Mouse (Mus musculus) adrenal gland, adult (tissue): ENCODE data around the gene Dixdc1.
"Not testable (repeated sequence)": the region's sequence is repeated elsewhere in the genome, so short reads cannot be mapped to it uniquely, and the experiment has no call there.

Source experiments
- DNase-seq, 2 experiments: peaks; one replicate each; pipeline ENCODE4 v3.0.0; 2022 to 2023; ENCODE audit warnings: low spot score in 1 of 2; ENCODE audit not compliant: inconsistent age in 2 of 2

The Dixdc1 gene

DNA sequence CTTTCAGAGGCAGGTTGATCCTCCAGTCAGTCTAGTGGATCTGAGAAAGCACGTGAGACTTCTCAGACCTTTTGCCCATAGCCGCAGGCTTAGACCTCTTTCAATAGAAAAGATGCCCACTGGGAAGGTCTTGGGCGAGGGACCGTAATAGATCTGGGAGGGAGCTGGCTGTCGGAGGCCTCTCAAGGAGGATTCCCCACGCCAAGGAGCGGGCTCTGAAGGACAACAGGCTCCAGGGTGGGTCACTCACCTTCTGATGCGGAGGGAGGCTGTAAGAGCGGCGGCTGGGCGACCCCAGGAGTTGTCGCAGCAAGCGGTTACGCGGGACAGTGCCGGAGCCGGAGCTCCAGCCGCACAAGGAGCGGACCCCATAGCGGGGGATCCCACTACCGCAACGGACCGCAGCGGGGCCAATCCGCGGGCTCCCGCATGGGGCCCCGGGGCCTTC, 80.4 kb downstream of the Dixdc1 start:
- no peak for DNase-seq

DNA sequence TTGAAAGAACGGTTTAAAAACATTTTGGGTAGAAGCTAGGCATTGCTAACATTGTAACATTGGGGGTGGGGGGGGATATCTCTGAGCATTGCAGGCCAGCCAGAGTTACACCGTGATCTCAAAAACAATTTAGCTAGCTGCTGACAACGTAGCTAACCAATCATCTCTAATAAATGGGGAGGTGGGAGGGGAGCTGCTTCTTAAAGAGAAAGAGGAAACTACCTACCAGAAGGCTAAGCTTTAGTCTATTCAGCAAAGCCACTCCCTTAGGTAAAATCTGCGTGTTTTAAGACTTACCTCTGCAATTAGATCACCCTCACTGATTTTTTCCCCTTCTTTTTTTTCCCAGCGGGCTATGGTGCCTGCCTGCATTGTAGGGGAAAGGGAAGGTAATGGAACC, 80.9 kb downstream of the Dixdc1 start:
- no peak for DNase-seq

- no peak for DNase-seq
Measured at GRCm38 (mm10) chr9:50650503-50650902, 88.8 kb downstream of the Dixdc1 start.

GRCm38 (mm10) chr9:50646826-50647370, 92.4 kb downstream of the Dixdc1 start:
- DNase-seq: no peak

GRCm38 (mm10) chr9:50634270-50634669, 105.0 kb downstream of the Dixdc1 start:
- DNase-seq: no peak

DNA sequence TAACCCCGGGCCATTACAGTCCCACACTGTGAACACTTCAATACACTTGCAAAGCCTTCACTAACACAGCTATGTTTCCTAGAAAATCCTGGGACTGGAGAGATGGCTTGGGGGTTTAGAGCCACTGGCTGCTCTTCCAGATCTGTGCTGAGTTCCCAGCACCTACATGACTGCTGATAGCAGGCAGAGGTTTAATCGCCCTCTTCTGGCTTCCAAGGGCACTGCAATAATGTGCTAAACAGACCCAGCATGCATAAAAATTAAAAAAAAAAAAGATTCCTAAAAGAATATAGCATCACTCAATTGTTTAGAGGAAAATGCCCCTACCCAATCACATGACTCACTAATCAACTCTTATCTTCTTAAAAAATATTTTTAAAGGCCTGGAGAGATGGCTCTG, 106.3 kb downstream of the Dixdc1 start:
- DNase-seq: no peak

- no peak for DNase-seq
Measured at GRCm38 (mm10) chr9:50632016-50632688, 107.2 kb downstream of the Dixdc1 start.

DNA sequence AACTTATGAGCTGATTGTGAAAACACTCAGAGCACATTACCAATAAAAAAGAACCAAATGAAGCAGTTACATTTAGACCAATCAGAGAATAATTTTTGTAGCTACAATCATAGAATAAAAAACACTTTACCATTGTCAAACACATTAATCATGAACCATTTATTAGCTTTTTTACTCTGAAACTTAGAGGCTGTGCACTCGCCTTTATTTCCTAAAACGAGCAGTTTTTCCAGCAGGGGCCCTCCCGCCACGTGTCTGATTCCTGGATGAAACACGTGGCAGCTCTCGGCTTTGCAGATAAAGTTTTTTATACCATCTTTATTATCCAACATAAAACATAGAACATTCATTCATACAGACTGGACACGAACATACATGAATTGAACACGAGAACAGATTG, 108.4 kb downstream of the Dixdc1 start:
- DNase-seq: not testable (repeated sequence)

DNA sequence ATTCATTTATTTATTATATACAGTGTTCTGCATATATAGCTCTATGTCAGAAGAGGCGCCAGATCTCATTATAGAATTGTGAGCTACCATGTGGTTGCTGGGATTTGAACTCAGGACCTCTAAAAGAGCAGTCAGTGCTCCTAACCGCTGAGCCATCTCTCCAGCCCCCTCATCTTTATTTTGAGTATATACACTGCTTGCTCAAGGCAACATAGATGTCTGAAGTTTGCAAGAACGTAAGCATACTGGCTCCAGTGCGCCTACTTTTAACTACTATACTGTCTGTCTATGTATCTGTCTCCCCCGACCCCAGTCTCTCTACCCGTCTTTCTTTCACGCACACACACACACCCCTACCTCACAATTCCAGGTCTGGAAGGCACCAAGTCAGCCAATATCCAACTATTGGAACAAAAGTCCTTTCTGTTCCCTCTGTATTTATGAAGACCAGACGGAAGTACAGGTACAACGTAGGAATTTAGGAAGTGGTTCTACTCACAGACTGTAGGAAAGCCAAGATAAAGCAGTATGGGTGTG, 121.5 kb downstream of the Dixdc1 start:
- no peak for DNase-seq

DNA sequence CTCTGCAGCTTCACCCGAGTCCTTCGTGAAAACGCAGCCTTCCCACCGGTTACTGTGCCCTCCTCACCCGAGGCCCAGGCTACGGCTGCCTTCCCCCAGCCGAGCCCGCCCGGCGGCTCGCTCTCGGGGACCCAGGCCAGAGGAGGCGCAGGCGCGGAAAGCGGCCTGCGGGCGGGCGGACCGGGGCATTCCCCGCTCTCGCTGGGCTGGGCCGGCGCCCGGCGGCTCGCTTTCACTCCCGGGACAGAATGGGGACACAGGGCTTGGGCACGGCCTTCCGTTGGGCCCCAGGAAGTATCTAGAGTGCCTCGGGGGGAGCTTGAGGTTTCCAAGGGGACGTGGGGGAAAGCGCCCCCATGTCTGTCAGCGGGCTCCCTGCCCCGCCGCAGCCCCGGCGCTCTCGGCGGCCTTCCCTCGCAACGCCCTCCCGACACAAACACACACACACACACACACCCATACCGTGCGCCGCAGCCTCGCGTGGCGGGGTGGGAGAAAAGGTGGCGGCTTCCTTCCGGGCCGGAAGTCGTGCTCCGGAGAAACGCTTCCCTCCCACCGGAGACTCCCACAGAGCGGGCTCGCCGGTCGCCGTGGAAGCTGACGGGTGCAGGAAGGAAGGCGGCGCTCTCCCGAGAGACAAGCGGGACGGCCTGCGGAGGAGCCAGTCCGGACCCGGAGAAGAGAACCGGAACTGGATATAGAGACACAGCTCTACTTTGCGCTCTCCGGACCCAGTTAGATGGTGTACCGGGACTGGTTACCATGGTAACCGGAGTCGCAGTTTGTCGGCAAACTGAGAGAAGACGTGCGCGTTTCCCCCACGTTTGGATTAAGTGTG, 122.3 kb downstream of the Dixdc1 start, which contains the start of the genes Pih1d2 and Nkapd1:
TSS of gene Pih1d2 (plus strand) at position 556 of the 838 bp plus-strand sequence.
TSS of gene Nkapd1 (minus strand) at position 699 of the 838 bp plus-strand sequence.
- peak; percentile 91 to 98 for DNase-seq

GRCm38 (mm10) chr9:50616161-50616560, 123.2 kb downstream of the Dixdc1 start:
- no peak for DNase-seq
